Mouse (Mus musculus) C2C12 (cell line): ENCODE results near the gene Arpc1a. TPM values are rescaled to one million over a fixed set of nuclear protein-coding genes. Genes with fewer than 3 reads are reported as not detected.

Experiments
- H3K27me3 ChIP-seq: one replicate; pipeline ENCODE4 v1.6.1; 2011; ENCODE audit not compliant: control insufficient read depth, insufficient read depth, insufficient read length
- H3K36me3 ChIP-seq: one replicate; pipeline ENCODE4 v1.6.1; 2011; ENCODE audit not compliant: control insufficient read depth, insufficient read depth
- H3K4me3 ChIP-seq: one replicate; pipeline ENCODE4 v1.5.1; 2011; ENCODE audit warnings: mild to moderate bottlenecking, control low read depth; ENCODE audit not compliant: poor library complexity, insufficient read depth, severe bottlenecking
- H3K79me2 ChIP-seq: one replicate; pipeline ENCODE4 v1.6.1; 2011; ENCODE audit not compliant: control insufficient read depth, insufficient read depth
- H3K79me3 ChIP-seq: one replicate; pipeline ENCODE4 v1.6.1; 2011; ENCODE audit warnings: low read depth, control low read depth
- H3ac ChIP-seq: one replicate; pipeline ENCODE3; 2011; ENCODE audit warnings: low read depth; ENCODE audit not compliant: control insufficient read depth, insufficient read length
- CEBPB ChIP-seq: IDR thresholded peaks from one replicate; pipeline ENCODE4 v1.6.1; 2011; ENCODE audit warnings: low read depth, mild to moderate bottlenecking, control low read depth, moderate library complexity
- CTCF ChIP-seq: IDR thresholded peaks from one replicate; pipeline ENCODE4 v1.5.1; 2011; ENCODE audit not compliant: control insufficient read depth, insufficient read depth, insufficient read length
- FOSL1 ChIP-seq: IDR thresholded peaks from one replicate; pipeline ENCODE4 v1.8.0; 2011; ENCODE audit warnings: mild to moderate bottlenecking, low read length; ENCODE audit not compliant: poor library complexity, insufficient read depth, severe bottlenecking
- MAX ChIP-seq: IDR thresholded peaks from one replicate; pipeline ENCODE4 v1.6.1; 2011; ENCODE audit warnings: mild to moderate bottlenecking, control low read depth
- MYOD1 ChIP-seq: IDR thresholded peaks from one replicate; pipeline ENCODE4 v1.6.1; 2011; ENCODE audit warnings: low read depth; ENCODE audit not compliant: control insufficient read depth, insufficient read length
- MYOG ChIP-seq: IDR thresholded peaks from one replicate; pipeline ENCODE4 v1.6.1; 2011; ENCODE audit not compliant: control insufficient read depth, insufficient read length; ENCODE audit errors: extremely low read depth
- USF1 ChIP-seq: IDR thresholded peaks from one replicate; pipeline ENCODE4 v1.6.1; 2011; ENCODE audit warnings: low read depth, mild to moderate bottlenecking, control low read depth, moderate library complexity
- polyA plus RNA-seq: library from polyadenylated mRNA; unstranded; fragments of >200 nt; fragmentation: generic; extraction: Trizol; gene quantifications from one replicate; pipeline ENCODE4 v1.2.1, GENCODE M21; 2012; ENCODE audit warnings: missing spikeins

Arpc1a gene
- polyA plus RNA-seq, 1 experiment: 91.7 TPM

DNA sequence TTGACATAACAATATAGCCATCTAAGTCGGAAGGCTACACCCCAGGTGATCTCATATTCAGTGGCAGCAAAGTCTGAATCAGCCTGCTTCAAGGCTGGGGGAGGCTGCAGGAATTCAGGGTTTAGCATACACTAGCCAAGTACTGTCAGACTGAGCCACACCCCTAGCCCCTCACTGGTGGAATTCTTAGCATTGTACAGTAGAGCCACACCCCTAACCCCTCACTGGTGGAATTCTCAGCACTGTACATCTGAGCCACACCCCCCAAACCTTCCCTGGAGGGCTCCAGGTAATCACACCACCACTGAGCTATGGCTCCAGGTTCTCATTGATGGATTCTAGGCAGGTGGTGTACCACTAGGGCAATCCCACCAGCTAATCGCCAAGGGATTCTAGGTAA is 24.1 kb upstream of the Arpc1a start:
- no peak overlapping the region for H3K4me3 ChIP-seq
- no peaks in the 10 kb centered on the region for H3K36me3 ChIP-seq
- TF ChIP-seq MYOD1 (no peak), USF1 (no peak), FOSL1 (no peak), MAX (no peak), CEBPB (no peak), CTCF (no peak), MYOG (no peak)
- no peak overlapping the region for H3ac ChIP-seq
- H3K79me2 ChIP-seq: no peaks in the 10 kb centered on the region
- no peaks in the 10 kb centered on the region for H3K79me3 ChIP-seq
- H3K27me3 ChIP-seq: no peaks in the 10 kb centered on the region

DNA sequence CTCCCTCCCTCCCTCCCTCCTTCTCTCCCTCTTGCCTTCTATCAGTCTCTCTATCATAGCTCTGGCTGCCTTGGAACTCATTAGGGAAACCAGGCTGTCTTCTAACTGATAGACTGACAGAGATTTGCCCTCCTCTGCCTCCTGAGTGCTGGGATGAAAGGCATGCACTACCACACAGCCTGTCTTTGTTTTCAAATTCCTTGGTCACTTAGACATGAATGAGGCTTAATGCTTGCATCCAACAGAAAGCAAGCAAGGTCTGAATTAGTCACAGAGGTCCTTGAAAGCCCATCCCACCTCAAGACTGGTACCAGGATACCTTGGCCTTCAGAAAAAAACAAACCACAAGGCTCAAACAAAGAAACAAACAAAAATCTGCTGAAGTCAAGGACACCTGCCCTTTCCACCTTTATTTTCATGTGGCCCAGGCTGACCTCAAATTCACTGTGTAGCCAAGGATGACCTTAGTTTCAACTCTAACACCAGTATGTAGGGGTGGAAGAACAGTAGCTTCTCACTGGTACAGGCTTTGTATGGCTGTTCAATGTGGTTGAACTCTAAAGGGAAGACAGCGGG is 18.8 kb upstream of the Arpc1a start:
- no peak overlapping the region for H3K4me3 ChIP-seq
- no peaks in the 10 kb centered on the region for H3K79me3 ChIP-seq
- H3K36me3 ChIP-seq: no peaks in the 10 kb centered on the region
- no peaks in the 10 kb centered on the region for H3K79me2 ChIP-seq
- no peak overlapping the region for H3ac ChIP-seq
- TF ChIP-seq MYOG: no peak
- no peak for TF ChIP-seq CEBPB
- TF ChIP-seq MAX: no peak
- no peak for TF ChIP-seq USF1
- no peak for TF ChIP-seq MYOD1
- no peak for TF ChIP-seq CTCF
- TF ChIP-seq FOSL1: no peak
- H3K27me3 ChIP-seq: no peaks in the 10 kb centered on the region

GRCm38 (mm10) chr5:145068863-145069262 is 14.8 kb upstream of the Arpc1a start:
- no peak for TF ChIP-seq MYOG
- peak; percentile 83 for TF ChIP-seq CEBPB
- no peak overlapping the region for H3K4me3 ChIP-seq
- no peaks in the 10 kb centered on the region for H3K79me3 ChIP-seq

GRCm38 (mm10) chr5:145069707-145070106 is 13.9 kb upstream of the Arpc1a start:
- H3K79me3 ChIP-seq: no peaks in the 10 kb centered on the region
- TF ChIP-seq MYOG: no peak
- peak; percentile 47 for TF ChIP-seq CTCF
- H3K36me3 ChIP-seq: no peaks in the 10 kb centered on the region
- peaks cover 5% of the 10 kb centered on the region for H3K27me3 ChIP-seq
- H3ac ChIP-seq: no peak overlapping the region
- no peaks in the 10 kb centered on the region for H3K79me2 ChIP-seq
- no peak overlapping the region for H3K4me3 ChIP-seq

More at GRCm38 (mm10) chr5:145068863-145069262, 14.8 kb upstream of the Arpc1a start:
- H3K27me3 ChIP-seq: no peaks in the 10 kb centered on the region
- H3K79me2 ChIP-seq: no peaks in the 10 kb centered on the region
- no peak overlapping the region for H3ac ChIP-seq
- H3K36me3 ChIP-seq: no peaks in the 10 kb centered on the region

DNA sequence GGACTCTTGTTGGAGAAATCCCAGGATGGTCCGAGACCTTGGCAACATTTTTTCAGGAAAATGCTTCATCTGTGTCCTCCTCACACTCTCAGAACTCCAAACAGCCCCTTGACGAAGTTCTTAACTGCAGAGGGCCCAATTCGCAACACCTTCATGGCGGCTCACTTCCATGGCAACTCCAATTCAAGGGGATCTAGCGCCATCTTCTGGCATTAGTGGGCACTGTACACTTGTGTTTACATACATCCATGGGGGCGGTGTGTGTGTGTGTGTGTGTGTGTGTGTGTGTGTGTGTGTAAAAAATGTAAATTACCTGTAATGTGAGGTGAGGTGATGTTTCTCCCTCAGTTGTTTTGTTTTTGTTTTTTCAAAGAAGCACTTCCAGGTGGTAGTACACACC is 12.3 kb upstream of the Arpc1a start:
- Histone ChIP-seq H3ac (no peak overlapping the region), H3K27me3 (peaks cover 6% of the 10 kb centered on the region), H3K4me3 (no peak overlapping the region), H3K79me3 (no peaks in the 10 kb centered on the region), H3K79me2 (no peaks in the 10 kb centered on the region), H3K36me3 (no peaks in the 10 kb centered on the region)
- TF ChIP-seq FOSL1 (no peak), CEBPB (no peak), MYOG (no peak), CTCF (no peak), USF1 (no peak), MYOD1 (no peak)

DNA sequence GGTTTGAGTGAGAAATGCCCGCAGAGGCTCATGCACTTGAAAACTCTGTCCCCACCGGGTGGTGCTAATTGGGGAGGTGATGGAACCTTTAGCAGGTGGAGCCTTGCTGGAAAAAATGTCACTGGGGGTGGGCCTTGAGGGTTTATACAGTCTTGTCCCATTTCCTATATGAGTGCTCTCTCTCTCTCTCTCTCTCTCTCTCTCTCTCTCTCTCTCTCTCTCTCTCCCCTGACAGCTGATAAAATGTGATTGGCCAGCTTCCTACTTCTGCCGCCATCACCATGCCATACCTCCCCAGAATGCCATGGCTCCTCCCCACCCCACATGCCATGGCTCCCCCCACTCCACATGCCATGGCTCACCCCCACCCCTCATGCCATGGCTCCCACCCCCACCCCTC is 8.5 kb upstream of the Arpc1a start:
- Histone ChIP-seq H3K36me3 (no peaks in the 10 kb centered on the region), H3K27me3 (peaks cover 21% of the 10 kb centered on the region), H3ac (no peak overlapping the region), H3K79me2 (no peaks in the 10 kb centered on the region), H3K79me3 (no peaks in the 10 kb centered on the region), H3K4me3 (no peak overlapping the region)
- no peak for TF ChIP-seq MYOG
- TF ChIP-seq FOSL1: no peak
- TF ChIP-seq MYOD1: no peak
- no peak for TF ChIP-seq CEBPB
- TF ChIP-seq MAX: no peak
- TF ChIP-seq CTCF: no peak
- no peak for TF ChIP-seq USF1
